Mouse (Mus musculus): ENCODE results near the gene Ift122.

DNA sequence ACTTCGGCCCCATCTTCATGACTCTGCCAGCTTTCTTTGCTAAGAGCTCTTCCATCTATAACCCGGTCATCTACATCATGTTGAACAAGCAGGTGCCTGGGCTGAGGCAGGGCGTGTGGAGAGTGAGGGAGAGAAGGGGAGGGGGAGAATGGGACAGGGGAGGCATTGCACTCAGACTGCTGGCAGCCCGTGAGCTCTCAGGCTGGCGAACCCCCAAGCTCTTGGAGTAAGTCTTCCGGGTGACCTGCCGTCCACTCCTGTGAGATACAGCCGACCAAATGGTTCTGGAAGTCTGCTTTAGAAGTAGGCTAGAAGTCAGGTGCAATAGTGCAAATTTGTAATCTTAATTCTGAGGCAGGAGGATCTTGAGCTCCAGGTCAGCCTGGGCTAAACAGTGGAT is 82.3 kb downstream of the Ift122 start:
- TF ChIP-seq POLR2A (IDR thresholded peaks at IDR 0.05; ENCODE audit: low read depth, low read length), result no peak
- TF ChIP-seq EP300 (IDR thresholded peaks at IDR 0.05; ENCODE audit: low read length), result no peak
- no peak for TF ChIP-seq CTCF (conservative IDR thresholded peaks at IDR 0.05 in 1 of 2, IDR thresholded peaks at IDR 0.05 in 1 of 2; ENCODE audit: low read depth in 2 of 2, low read length in 2 of 2)
- TF ChIP-seq MAZ (IDR thresholded peaks at IDR 0.05; ENCODE audit: low read depth, low read length), result no peak
- no peak for TF ChIP-seq E2F4 (IDR thresholded peaks at IDR 0.05; ENCODE audit: insufficient replicate concordance, low read depth, low read length)
- TF ChIP-seq USF1 (IDR thresholded peaks at IDR 0.05; ENCODE audit: low read depth, low read length), result no peak
- TF ChIP-seq ZKSCAN1 (IDR thresholded peaks at IDR 0.05; ENCODE audit: borderline replicate concordance, low read depth, low read length), result no peak
- TF ChIP-seq CHD1 (IDR thresholded peaks at IDR 0.05; ENCODE audit: low read depth, low read length), result no peak
- TF ChIP-seq ZNF384 (IDR thresholded peaks at IDR 0.05; ENCODE audit: low read depth, low read length), result no peak
- TF ChIP-seq TBP (conservative IDR thresholded peaks at IDR 0.05; ENCODE audit: low read depth, low read length), result no peak
- no peak for TF ChIP-seq MXI1 (IDR thresholded peaks at IDR 0.05; ENCODE audit: low read depth, low read length)
- TF ChIP-seq GABPA (IDR thresholded peaks at IDR 0.05; ENCODE audit: insufficient replicate concordance, low read depth, low read length), result no peak
